Comparison of ENCODE assay signal across 14 mouse cellular contexts in the genomic region with DNA sequence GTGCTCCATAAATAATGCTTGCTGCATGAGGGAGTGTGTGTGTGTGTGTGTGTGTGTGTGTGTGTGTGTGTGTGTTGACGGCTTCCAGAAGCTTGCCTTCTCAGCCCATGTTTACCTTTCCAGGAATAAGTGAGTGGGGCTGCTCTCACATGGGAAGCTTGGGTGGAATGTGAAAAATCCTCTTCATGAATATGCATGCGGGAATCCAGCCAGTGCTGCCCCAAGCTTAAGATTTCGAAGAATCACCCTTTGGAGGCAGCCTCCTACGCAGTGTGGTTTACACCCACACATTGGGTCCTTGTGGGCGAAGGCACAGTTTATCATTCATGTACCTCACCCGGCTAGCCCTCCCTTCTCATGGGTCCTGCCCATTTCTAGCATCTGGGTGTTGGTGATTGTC. TPM values are rescaled to one million over a fixed set of nuclear protein-coding genes. Genes with fewer than 3 reads are reported as not detected.
DNase-seq lines count a peak whose midpoint lies in the region; ATAC-seq and TF ChIP-seq lines count a peak whose summit lies in the region.
"Had no signal": no experiment of that assay in that cellular context is flagged by ENCODE, and none has a peak within 500 bp of the region (broad histone marks: within the 10 kb centered on the region; RNA-seq: fewer than 3 reads in every experiment).

No protein-coding gene starts in this region.

- WGBS in intestine, embryonic 14.5 days: 66% methylated on average over 6 of the region's 6 CpGs
- WGBS in intestine, embryonic 16.5 days: 65% methylated on average over 6 of the region's 6 CpGs
- WGBS in kidney, adult 2 months: 49% methylated on average over 6 of the region's 6 CpGs

- no peak for DNase-seq in intestine, embryonic 14.5 days (ENCODE audit: low spot score)
- DNase-seq in Patski (ENCODE audit: low read depth, low spot score): peak; percentile 62
- DNase-seq in kidney, adult 2 months: peak; percentile 78
- DNase-seq in left cerebral cortex, postnatal 36 days (ENCODE audit: low spot score in 2 of 2): peak; percentile 63 to 72
- no peak for DNase-seq in thymus, postnatal 0 days (ENCODE audit: low spot score)
- no peak for DNase-seq in heart, adult 9 months (ENCODE audit: low spot score in 2 of 2)
- no peak for DNase-seq in adrenal gland, adult 8-10 months
- DNase-seq: adrenal gland, postnatal 14 days; cerebellum, adult 11-12 months; layer of hippocampus, adult 9-11 months; liver; thymus, adult 2 months had no signal

- intact Hi-C loops in left cerebral cortex, postnatal 36 days (cut with DNase I): no loop called here

- POLR2A ChIA-PET in Patski (lab: Charles Lee): no interaction called here

- H3K4me3 ChIP-seq in intestine, embryonic 14.5 days (ENCODE audit: low read depth, low read length): no peak overlapping the region
- no peak overlapping the region for H3K4me3 ChIP-seq in intestine, embryonic 16.5 days (ENCODE audit: low read length)
- no peak overlapping the region for H3K4me3 ChIP-seq in kidney, adult 2 months (ENCODE audit: insufficient read depth, low read depth, low read length)
- H3K4me3 ChIP-seq: hindbrain, embryonic 15.5 days had no signal

- TF ChIP-seq CTCF in Patski (IDR thresholded peaks at IDR 0.05): no peak
- no peak for TF ChIP-seq CTCF in kidney, adult 2 months (conservative IDR thresholded peaks at IDR 0.05; ENCODE audit: insufficient read depth, insufficient read length, low read depth, low read length)

- TF ChIP-seq POLR2A in kidney, adult 2 months (IDR thresholded peaks at IDR 0.05; ENCODE audit: low read depth, low read length): no peak

- H3K9me3 ChIP-seq in intestine, embryonic 14.5 days (ENCODE audit: control insufficient read depth, low read length): no peaks in the 10 kb centered on the region
- no peaks in the 10 kb centered on the region for H3K9me3 ChIP-seq in intestine, embryonic 16.5 days (ENCODE audit: control insufficient read depth, low read length)
- H3K9me3 ChIP-seq: hindbrain, embryonic 15.5 days had no signal

- in situ Hi-C loops in Patski (cut with MboI; ENCODE audit: low pct_unique_long_range_greater_than_20kb): loop anchor here (5.0 kb wide), 1 partner anchor 74 kb away; no protein-coding TSS in a partner anchor

- H3K4me1 ChIP-seq in intestine, embryonic 14.5 days (replicated peaks; ENCODE audit: control insufficient read depth, insufficient read depth, low read length): no peaks in the 10 kb centered on the region
- no peaks in the 10 kb centered on the region for H3K4me1 ChIP-seq in intestine, embryonic 16.5 days (ENCODE audit: control insufficient read depth, insufficient read depth, low read length)
- peaks cover 8% of the 10 kb centered on the region; the same call in 1 of the 2 replicates for H3K4me1 ChIP-seq in kidney, adult 2 months (ENCODE audit: control insufficient read depth, insufficient read depth, low read length)

- H3K9ac ChIP-seq in intestine, embryonic 14.5 days (ENCODE audit: low read length): no peak overlapping the region
- no peak overlapping the region for H3K9ac ChIP-seq in intestine, embryonic 16.5 days (ENCODE audit: low read depth, low read length)
- H3K9ac ChIP-seq: hindbrain, embryonic 15.5 days had no signal

- H3K27me3 ChIP-seq in intestine, embryonic 14.5 days (replicated peaks; ENCODE audit: control insufficient read depth, insufficient read depth, low read length): no peaks in the 10 kb centered on the region
- no peaks in the 10 kb centered on the region for H3K27me3 ChIP-seq in intestine, embryonic 16.5 days (replicated peaks; ENCODE audit: control insufficient read depth, insufficient read depth, low read length)
- no peaks in the 10 kb centered on the region for H3K27me3 ChIP-seq in Patski
- H3K27me3 ChIP-seq in kidney, adult 2 months (replicated peaks; ENCODE audit: control insufficient read depth, insufficient read depth, low read length): no peaks in the 10 kb centered on the region
- H3K27me3 ChIP-seq: hindbrain, embryonic 15.5 days had no signal

- no peaks in the 10 kb centered on the region for H3K36me3 ChIP-seq in intestine, embryonic 14.5 days (ENCODE audit: control insufficient read depth, insufficient read depth, low read length)
- no peaks in the 10 kb centered on the region for H3K36me3 ChIP-seq in intestine, embryonic 16.5 days (ENCODE audit: control insufficient read depth, insufficient read depth, low read length)
- no peaks in the 10 kb centered on the region for H3K36me3 ChIP-seq in kidney, adult 2 months (ENCODE audit: control insufficient read depth, insufficient read depth, low read length)
- H3K36me3 ChIP-seq: hindbrain, embryonic 15.5 days had no signal

- ATAC-seq in intestine, embryonic 14.5 days (replicated peaks; ENCODE audit: low FRiP score, low TSS enrichment, low read depth): 0 out of 2 replicates have a peak, but pooled peaks have one; percentile 38
- ATAC-seq in intestine, embryonic 16.5 days: no peak
- ATAC-seq in Patski: peak; percentile 80

- H3K27ac ChIP-seq in intestine, embryonic 14.5 days (ENCODE audit: low read depth): no peak overlapping the region
- H3K27ac ChIP-seq in intestine, embryonic 16.5 days (ENCODE audit: low read length): no peak overlapping the region
- H3K27ac ChIP-seq in kidney, adult 2 months (ENCODE audit: insufficient read depth, low read depth, low read length): no peak overlapping the region
- H3K27ac ChIP-seq: hindbrain, embryonic 15.5 days had no signal

- CTCF ChIA-PET in Patski (lab: Charles Lee): interaction anchor here (2.5 kb wide), 1 partner anchor 21 kb away, joined by 9 read pairs; no protein-coding TSS in a partner anchor

- H3K4me2 ChIP-seq in intestine, embryonic 14.5 days (ENCODE audit: low read length): no peak overlapping the region
- no peak overlapping the region for H3K4me2 ChIP-seq in intestine, embryonic 16.5 days (ENCODE audit: low read depth, low read length)
- H3K4me2 ChIP-seq: hindbrain, embryonic 15.5 days had no signal

RNA-seq across cellular contexts. Expression of a gene that starts 18.0 kb away (rescaled TPM):
- polyA plus RNA-seq in intestine, embryonic 14.5 days (2014; fragmentation: Nextera tagmentation; extraction: Ambion mirVana): 15.4 and 15.5 TPM in 2 replicates
- 12.7 and 15.1 TPM in 2 replicates for polyA plus RNA-seq in intestine, embryonic 16.5 days (2015; fragmentation: Nextera tagmentation; extraction: Ambion mirVana)
- polyA plus RNA-seq in Patski (2021): 0.09 TPM
- polyA plus RNA-seq in kidney, adult 2 months (2012; rRNA removed): 50.0 and 59.5 TPM in 2 replicates
- total RNA-seq in left cerebral cortex, postnatal 36 days (2021): 1 to 10 TPM; 5.7 to 8.3 TPM
- 14.5 and 16.7 TPM in 2 replicates for polyA plus RNA-seq in thymus, postnatal 0 days (2015; fragmentation: Nextera tagmentation; extraction: Ambion mirVana)
- 10 to 100 TPM in 3 of 4 experiments, 1 to 10 TPM in 1; 8.0 to 93.5 (median 30.0) TPM for total RNA-seq in adrenal gland, adult 8-10 months (2022)

Comparison
In these comparisons a context has a peak if more than half of its experiments do, and no peak if none do; other contexts are left out.
1. DNase-seq: peak in Patski (single experiment), kidney, adult 2 months (single experiment) and left cerebral cortex, postnatal 36 days (2 of 2); none in intestine, embryonic 14.5 days (single experiment), thymus, postnatal 0 days (single experiment), heart, adult 9 months (0 of 2) and adrenal gland, adult 8-10 months (single experiment).
2. RNA of a gene that starts 18.0 kb away (polyA plus RNA-seq): 50.0 to 59.5 TPM in kidney, adult 2 months, 14.5 to 16.7 TPM in thymus, postnatal 0 days, 15.4 to 15.5 TPM in intestine, embryonic 14.5 days and 12.7 to 15.1 TPM in intestine, embryonic 16.5 days; 0.09 TPM in Patski (single experiment); every median in the first group is over 10 times any median in the second.